Mouse (Mus musculus) B cell, adult (primary cell): Measurements from ENCODE around the gene Prss12. TPM values are rescaled to one million over a fixed set of nuclear protein-coding genes. Genes with fewer than 3 reads are reported as not detected.

Experiments
- total RNA-seq: library from RNA; stranded (reverse); gene quantifications from 4 replicates; pipeline ENCODE4 v1.2.4, GENCODE M21; 2023; ENCODE audit not compliant: inconsistent age

Gene Prss12
- total RNA-seq = 0.87 to 2.4 TPM (median 2.0 TPM) in 4 replicates

GRCm38 (mm10) chr3:123446708-123447537, at the start of gene Prss12:
TSS of gene Prss12 (plus strand) at chr3:123446913.

Other genes starting within 250 kb of the Prss12 start
- gene Synpo2, start 210.8 kb upstream of the Prss12 start, total RNA-seq = 9.2 to 12.3 TPM (median 10.3 TPM) in 4 replicates
- gene Sec24d, start 179.5 kb upstream of the Prss12 start, total RNA-seq = 11.5 to 21.0 TPM (median 18.1 TPM) in 4 replicates
- 14.0 to 16.9 TPM (median 15.8 TPM) in 4 replicates for gene Mettl14, start 60.8 kb upstream of the Prss12 start, total RNA-seq
- gene Ndst3, start 243.9 kb downstream of the Prss12 start, total RNA-seq = not detected in 4 replicates